Mouse (Mus musculus) hindbrain, postnatal 0 days (tissue): ENCODE measurements around the gene Qrfp. TPM values are rescaled to one million over a fixed set of nuclear protein-coding genes. Genes with fewer than 3 reads are reported as not detected.

Experiments used
- ATAC-seq: fragments of 200-750 bp; cut with Nextera tagmentation; 2 replicates; pipeline ENCODE4 v1.8.0; 2017; ENCODE audit warnings: mild to moderate bottlenecking, moderate TSS enrichment, moderate library complexity
- DNase-seq: peaks from one replicate; pipeline ENCODE4 v3.0.0-alpha.2; 2015; ENCODE audit warnings: low spot score
- H3K27ac ChIP-seq: fragments of 300-500 bp; sonication (generic); 2 replicates; pipeline ENCODE4 v1.5.1; 2014; ENCODE audit warnings: mild to moderate bottlenecking
- H3K27me3 ChIP-seq: fragments of 300-500 bp; sonication (generic); 2 replicates; pipeline ENCODE4 v1.6.1; 2014; ENCODE audit warnings: low read length, mixed read lengths; ENCODE audit not compliant: insufficient read depth
- H3K36me3 ChIP-seq: fragments of 300-500 bp; sonication (generic); 2 replicates; pipeline ENCODE4 v1.6.1; 2014; ENCODE audit warnings: low read length, mixed read lengths; ENCODE audit not compliant: insufficient read depth
- H3K4me1 ChIP-seq: fragments of 300-500 bp; sonication (generic); 2 replicates; pipeline ENCODE4 v1.6.1; 2014; ENCODE audit warnings: antibody characterized with exemption, low read length, mixed read lengths; ENCODE audit not compliant: insufficient read depth
- H3K4me2 ChIP-seq: fragments of 300-500 bp; sonication (generic); 2 replicates; pipeline ENCODE4 v1.6.1; 2014; ENCODE audit warnings: low read depth, mild to moderate bottlenecking, low read length, moderate library complexity, mixed read lengths
- H3K4me3 ChIP-seq: fragments of 300-500 bp; sonication (generic); 2 replicates; pipeline ENCODE4 v1.5.1; 2014; ENCODE audit warnings: low read length
- H3K9ac ChIP-seq: fragments of 300-500 bp; sonication (generic); replicated peaks from 2 replicates; pipeline ENCODE4 v1.6.1; 2014; ENCODE audit warnings: mild to moderate bottlenecking, low read length, moderate library complexity, mixed read lengths
- H3K9me3 ChIP-seq: fragments of 300-500 bp; sonication (generic); 2 replicates; pipeline ENCODE4 v1.6.1; 2016; ENCODE audit warnings: low read length, mixed read lengths
- CTCF ChIP-seq: IDR thresholded peaks from 2 replicates; pipeline ENCODE4 v1.5.1; 2016; ENCODE audit warnings: antibody characterized with exemption, control low read depth, low read depth
- WGBS: fragments of 180-500 bp; shearing (Covaris S2); extraction: QIAGEN DNeasy Blood & Tissue Kit; methylation state at CpG from one replicate; pipeline ENCODE4 v1.1.7; 2014; 5-methylcytosine and 5-hydroxymethylcytosine counted together
- polyA plus RNA-seq: library from polyadenylated mRNA; unstranded; fragments of >200 nt; fragmentation: Nextera tagmentation; extraction: Ambion mirVana; gene quantifications from 2 replicates; pipeline ENCODE4 v1.2.1, GENCODE M21; 2015
- total RNA-seq: library from RNA; depleted of rRNA; stranded (reverse); fragments of >200 nt; gene quantifications from 2 replicates; pipeline ENCODE4 v1.2.3, GENCODE M21; 2014

Gene Qrfp
- total and polyA plus RNA-seq, 2 experiments from 2014 or later, result 0.06 TPM; not detected in 1

GRCm38 (mm10) chr2:31782958-31783602, 27.3 kb downstream of the Qrfp start:
- Histone ChIP-seq H3K4me1 (no peaks in the 10 kb centered on the region), H3K36me3 (peaks cover 24% of the 10 kb centered on the region; the same call in 1 of the 2 replicates), H3K4me3 (no peak overlapping the region), H3K27ac (no peak overlapping the region), H3K9me3 (no peaks in the 10 kb centered on the region), H3K9ac (no peak overlapping the region), H3K27me3 (no peaks in the 10 kb centered on the region), H3K4me2 (no peak overlapping the region)
- ATAC-seq, result no peak
- peak; percentile 42 for TF ChIP-seq CTCF
- 77% methylated on average over 8 of the region's 8 CpGs for WGBS
- no peak for DNase-seq

DNA sequence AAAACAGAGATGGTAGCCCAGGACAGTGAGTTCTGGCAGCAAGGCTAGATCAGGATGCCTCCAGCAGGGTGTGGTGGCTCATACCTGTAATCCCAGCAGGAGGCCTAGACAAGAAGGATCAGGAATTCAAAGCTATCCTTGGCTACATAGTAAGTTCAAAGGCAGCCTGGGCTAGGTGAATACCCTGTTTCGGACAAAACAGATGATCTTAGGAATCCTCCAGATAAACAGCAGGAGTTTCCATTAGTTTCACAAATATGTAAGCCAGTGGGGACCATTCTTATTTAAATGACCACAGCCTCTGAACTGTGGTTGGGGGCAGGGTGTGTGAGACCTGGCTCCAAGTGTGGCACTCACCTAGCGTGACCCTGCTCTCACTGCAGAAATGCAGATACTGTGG, 31.1 kb downstream of the Qrfp start:
- ATAC-seq (no peak), DNase-seq (no peak)
- Histone ChIP-seq H3K36me3 (peaks cover 15% of the 10 kb centered on the region; the same call in 1 of the 2 replicates), H3K27me3 (no peaks in the 10 kb centered on the region), H3K4me2 (no peak overlapping the region), H3K9me3 (no peaks in the 10 kb centered on the region), H3K4me3 (no peak overlapping the region), H3K4me1 (no peaks in the 10 kb centered on the region), H3K9ac (no peak overlapping the region), H3K27ac (no peak overlapping the region)
- no peak for TF ChIP-seq CTCF
- 81% methylated on average over 2 of the region's 2 CpGs for WGBS

DNA sequence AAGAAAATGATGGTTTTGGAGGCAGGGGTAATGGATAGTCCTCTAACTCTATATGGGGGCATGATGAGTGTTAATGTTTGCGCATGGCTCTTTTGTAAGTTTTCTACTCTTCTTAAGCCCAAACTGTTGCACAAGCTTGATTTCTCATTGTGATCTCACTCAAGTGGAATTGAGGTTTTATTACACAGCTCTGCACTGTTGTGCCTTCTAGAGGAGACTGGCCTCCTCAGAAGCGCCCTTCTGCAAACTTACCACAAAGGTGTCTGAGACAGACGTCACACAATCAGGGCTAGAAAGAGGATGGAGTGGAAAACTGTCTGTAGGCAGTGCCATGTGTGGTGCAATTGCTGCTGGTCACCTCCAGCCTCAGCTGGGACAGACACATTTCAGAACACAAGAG, 33.9 kb downstream of the Qrfp start:
- Histone ChIP-seq H3K4me3 (no peak overlapping the region), H3K4me1 (no peaks in the 10 kb centered on the region), H3K27ac (no peak overlapping the region), H3K4me2 (no peak overlapping the region), H3K27me3 (no peaks in the 10 kb centered on the region), H3K9ac (no peak overlapping the region), H3K9me3 (no peaks in the 10 kb centered on the region), H3K36me3 (peaks cover 15% of the 10 kb centered on the region; the same call in 1 of the 2 replicates)
- ATAC-seq (no peak), DNase-seq (no peak)
- 97% methylated on average over 3 of the region's 3 CpGs for WGBS
- TF ChIP-seq CTCF, result no peak

DNA sequence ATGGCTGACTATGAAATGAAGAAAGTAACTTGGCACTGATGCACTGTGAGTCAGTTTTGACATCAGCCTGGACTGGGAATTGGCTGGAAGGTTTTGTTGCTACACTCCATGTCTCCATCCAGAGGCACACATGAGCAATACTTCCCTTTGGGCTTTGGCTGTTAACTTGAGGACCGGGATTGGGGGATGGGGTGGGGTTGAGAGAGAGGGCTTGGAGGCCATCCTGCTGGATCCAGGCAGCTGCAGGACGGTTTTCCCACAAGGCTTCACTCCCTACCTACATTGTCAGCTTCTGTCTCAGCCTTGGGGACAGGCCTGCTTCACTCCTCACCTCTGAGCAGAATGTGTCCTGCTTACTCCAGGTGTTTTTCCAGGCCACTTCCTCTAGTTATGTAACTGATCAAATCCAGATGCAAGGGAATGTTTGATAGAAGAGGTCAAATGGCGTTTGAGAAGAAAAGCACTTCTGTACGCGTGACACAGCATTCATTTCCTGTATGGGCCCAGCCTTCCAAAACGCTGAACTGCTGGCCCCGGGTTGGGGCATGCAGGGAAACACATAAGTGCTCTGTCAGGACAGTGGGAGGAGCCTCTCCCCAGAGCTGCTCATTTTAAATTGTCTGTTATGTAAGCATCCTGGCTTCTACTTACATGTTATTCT, 39.5 kb downstream of the Qrfp start:
- Histone ChIP-seq H3K9ac (no peak overlapping the region), H3K9me3 (no peaks in the 10 kb centered on the region), H3K27me3 (no peaks in the 10 kb centered on the region), H3K4me1 (peaks cover 16% of the 10 kb centered on the region), H3K4me3 (no peak overlapping the region), H3K36me3 (no peaks in the 10 kb centered on the region), H3K4me2 (no peak overlapping the region), H3K27ac (peak overlapping the region; percentile 38; the same call in 1 of the 2 replicates)
- peak; percentile 26; the same call in 1 of the 2 replicates for TF ChIP-seq CTCF
- ATAC-seq (no peak), DNase-seq (peak; percentile 39)
- WGBS, result 57% methylated on average over 7 of the region's 7 CpGs

- Histone ChIP-seq H3K4me1 (peaks cover 16% of the 10 kb centered on the region), H3K9ac (no peak overlapping the region), H3K27ac (peak overlapping the region; percentile 59; the same call in 1 of the 2 replicates), H3K4me2 (0 out of 2 replicates have a peak overlapping the region, but pooled peaks have one; percentile 13), H3K36me3 (no peaks in the 10 kb centered on the region), H3K9me3 (no peaks in the 10 kb centered on the region), H3K4me3 (no peak overlapping the region), H3K27me3 (no peaks in the 10 kb centered on the region)
- 35% methylated on average over 6 of the region's 6 CpGs for WGBS
- no peak for DNase-seq
- no peak for ATAC-seq
- TF ChIP-seq CTCF, result no peak
Observed at GRCm38 (mm10) chr2:31769631-31770111, 40.7 kb downstream of the Qrfp start.

DNA sequence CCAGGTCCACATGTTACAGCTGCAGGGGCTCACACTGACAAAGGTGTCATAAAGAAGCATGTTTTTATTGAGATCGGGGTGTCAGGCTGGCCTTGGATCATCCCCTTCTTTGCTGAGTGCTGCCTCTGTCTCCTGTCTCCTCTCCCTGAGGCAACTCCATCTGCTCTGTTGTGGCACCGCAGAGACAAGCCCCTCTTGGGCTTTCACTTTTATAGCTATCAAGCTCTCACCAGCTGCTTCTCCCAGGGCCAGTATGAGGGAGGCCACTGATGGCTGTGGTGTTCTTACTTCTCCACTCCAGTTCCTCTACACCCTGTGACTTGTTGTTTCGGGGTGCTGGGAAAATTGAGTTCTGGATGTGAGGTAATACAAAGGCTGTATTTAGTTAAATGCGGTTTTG, 41.3 kb downstream of the Qrfp start:
- 42% methylated on average over 4 of the region's 4 CpGs for WGBS
- Histone ChIP-seq H3K4me2 (no peak overlapping the region), H3K4me1 (peaks cover 16% of the 10 kb centered on the region), H3K9me3 (no peaks in the 10 kb centered on the region), H3K27ac (peak overlapping the region; percentile 59; the same call in 1 of the 2 replicates), H3K36me3 (no peaks in the 10 kb centered on the region), H3K9ac (no peak overlapping the region), H3K4me3 (no peak overlapping the region), H3K27me3 (no peaks in the 10 kb centered on the region)
- ATAC-seq (0 out of 2 replicates have a peak, but pooled peaks have one; percentile 12), DNase-seq (no peak)
- TF ChIP-seq CTCF, result no peak
